Mouse (Mus musculus): ENCODE data around the gene Abca3. TPM values are rescaled to one million over a fixed set of nuclear protein-coding genes. Genes with fewer than 3 reads are reported as not detected.
"Not testable (repeated sequence)": the region's sequence is repeated elsewhere in the genome, so short reads cannot be mapped to it uniquely, and the experiment has no call there.

Abca3 gene
- polyA plus RNA-seq, 1 experiment from 2014 or later: 5.3 TPM

GRCm38 (mm10) chr17:24415011-24415410 lies 63.3 kb downstream of the Abca3 start:
- no peaks in the 10 kb centered on the region; the same call in 1 of the 2 replicates for H3K4me1 ChIP-seq (ENCODE audit: control insufficient read depth, insufficient read depth, low read length)
- WGBS: under 1% methylated on average over 21 of the region's 21 CpGs
- H3K27me3 ChIP-seq (ENCODE audit: control insufficient read depth, insufficient read depth, low read length): no peaks in the 10 kb centered on the region
- DNase-seq (ENCODE audit: low spot score) (no peak), ATAC-seq (replicated peaks; ENCODE audit: insufficient number of reproducible peaks, low FRiP score, low TSS enrichment, low read depth) (no peak)
- H3K4me2 ChIP-seq (ENCODE audit: low read depth, low read length): peak overlapping the region; percentile 53
- H3K4me3 ChIP-seq (ENCODE audit: low read depth, low read length): peak overlapping the region; percentile 94
- H3K27ac ChIP-seq (replicated peaks; ENCODE audit: low read depth, low read length): peak overlapping the region; percentile 80
- H3K9me3 ChIP-seq (replicated peaks; ENCODE audit: control insufficient read depth, low read length): no peaks in the 10 kb centered on the region
- H3K36me3 ChIP-seq (replicated peaks; ENCODE audit: control insufficient read depth, insufficient read depth, low read depth, low read length): peaks cover 12% of the 10 kb centered on the region
- H3K9ac ChIP-seq (replicated peaks; ENCODE audit: low read length): peak overlapping the region; percentile 94

GRCm38 (mm10) chr17:24416051-24416652 lies 64.4 kb downstream of the Abca3 start:
- ATAC-seq (replicated peaks; ENCODE audit: insufficient number of reproducible peaks, low FRiP score, low TSS enrichment, low read depth): no peak
- 88% methylated on average over 3 of the region's 3 CpGs for WGBS
- H3K27me3 ChIP-seq (ENCODE audit: control insufficient read depth, insufficient read depth, low read length): no peaks in the 10 kb centered on the region
- peaks cover 16% of the 10 kb centered on the region for H3K36me3 ChIP-seq (replicated peaks; ENCODE audit: control insufficient read depth, insufficient read depth, low read depth, low read length)
- no peak for DNase-seq (ENCODE audit: low spot score)
- peak overlapping the region; percentile 94 for H3K4me3 ChIP-seq (ENCODE audit: low read depth, low read length)
- no peaks in the 10 kb centered on the region for H3K9me3 ChIP-seq (replicated peaks; ENCODE audit: control insufficient read depth, low read length)
- H3K4me2 ChIP-seq (ENCODE audit: low read depth, low read length): peak overlapping the region; percentile 53
- peak overlapping the region; percentile 94 for H3K9ac ChIP-seq (replicated peaks; ENCODE audit: low read length)
- H3K27ac ChIP-seq (replicated peaks; ENCODE audit: low read depth, low read length): no peak overlapping the region
- H3K4me1 ChIP-seq (ENCODE audit: control insufficient read depth, insufficient read depth, low read length): no peaks in the 10 kb centered on the region; the same call in 1 of the 2 replicates

- ATAC-seq (replicated peaks; ENCODE audit: insufficient number of reproducible peaks, low FRiP score, low TSS enrichment, low read depth): no peak
- Histone ChIP-seq H3K4me2 (ENCODE audit: low read depth, low read length) (no peak overlapping the region), H3K9me3 (replicated peaks; ENCODE audit: control insufficient read depth, low read length) (no peaks in the 10 kb centered on the region), H3K9ac (replicated peaks; ENCODE audit: low read length) (no peak overlapping the region), H3K27me3 (ENCODE audit: control insufficient read depth, insufficient read depth, low read length) (no peaks in the 10 kb centered on the region), H3K4me3 (ENCODE audit: low read depth, low read length) (no peak overlapping the region), H3K36me3 (replicated peaks; ENCODE audit: control insufficient read depth, insufficient read depth, low read depth, low read length) (peaks cover 28% of the 10 kb centered on the region), H3K27ac (replicated peaks; ENCODE audit: low read depth, low read length) (no peak overlapping the region), H3K4me1 (ENCODE audit: control insufficient read depth, insufficient read depth, low read length) (no peaks in the 10 kb centered on the region)
- no peak for DNase-seq (ENCODE audit: low spot score)
- WGBS: 94% methylated on average over 4 of the region's 4 CpGs
These were observed 71.4 kb downstream of the Abca3 start for GRCm38 (mm10) chr17:24423114-24423513.

- Histone ChIP-seq H3K27ac (replicated peaks; ENCODE audit: low read depth, low read length) (no peak overlapping the region), H3K4me3 (ENCODE audit: low read depth, low read length) (no peak overlapping the region), H3K27me3 (ENCODE audit: control insufficient read depth, insufficient read depth, low read length) (no peaks in the 10 kb centered on the region), H3K36me3 (replicated peaks; ENCODE audit: control insufficient read depth, insufficient read depth, low read depth, low read length) (peaks cover 20% of the 10 kb centered on the region), H3K9ac (replicated peaks; ENCODE audit: low read length) (no peak overlapping the region), H3K4me1 (ENCODE audit: control insufficient read depth, insufficient read depth, low read length) (no peaks in the 10 kb centered on the region), H3K9me3 (replicated peaks; ENCODE audit: control insufficient read depth, low read length) (no peaks in the 10 kb centered on the region), H3K4me2 (ENCODE audit: low read depth, low read length) (no peak overlapping the region)
- 94% methylated on average over 5 of the region's 5 CpGs for WGBS
- no peak for ATAC-seq (replicated peaks; ENCODE audit: insufficient number of reproducible peaks, low FRiP score, low TSS enrichment, low read depth)
- DNase-seq (ENCODE audit: low spot score): no peak
These were observed 72.7 kb downstream of the Abca3 start for GRCm38 (mm10) chr17:24424489-24424888.

- not testable (repeated sequence) for H3K9me3 ChIP-seq (replicated peaks; ENCODE audit: control insufficient read depth, low read length); ATAC-seq (replicated peaks; ENCODE audit: insufficient number of reproducible peaks, low FRiP score, low TSS enrichment, low read depth); H3K27me3 ChIP-seq (ENCODE audit: control insufficient read depth, insufficient read depth, low read length); H3K4me3 ChIP-seq (ENCODE audit: low read depth, low read length); H3K9ac ChIP-seq (replicated peaks; ENCODE audit: low read length); DNase-seq (ENCODE audit: low spot score); H3K4me2 ChIP-seq (ENCODE audit: low read depth, low read length); H3K27ac ChIP-seq (replicated peaks; ENCODE audit: low read depth, low read length); H3K4me1 ChIP-seq (ENCODE audit: control insufficient read depth, insufficient read depth, low read length)
- H3K36me3 ChIP-seq (replicated peaks; ENCODE audit: control insufficient read depth, insufficient read depth, low read depth, low read length): peaks cover 16% of the 10 kb centered on the region
- WGBS: 88% methylated on average over 5 of the region's 8 CpGs
These were observed 73.6 kb downstream of the Abca3 start for GRCm38 (mm10) chr17:24425326-24425725.

- no peak overlapping the region; the same call in 1 of the 2 replicates for H3K4me2 ChIP-seq (ENCODE audit: low read depth, low read length)
- no peaks in the 10 kb centered on the region for H3K4me1 ChIP-seq (ENCODE audit: control insufficient read depth, insufficient read depth, low read length)
- no peak overlapping the region for H3K9ac ChIP-seq (replicated peaks; ENCODE audit: low read length)
- H3K4me3 ChIP-seq (ENCODE audit: low read depth, low read length): no peak overlapping the region
- no peaks in the 10 kb centered on the region for H3K27me3 ChIP-seq (ENCODE audit: control insufficient read depth, insufficient read depth, low read length)
- H3K36me3 ChIP-seq (replicated peaks; ENCODE audit: control insufficient read depth, insufficient read depth, low read depth, low read length): peaks cover 14% of the 10 kb centered on the region
- H3K9me3 ChIP-seq (replicated peaks; ENCODE audit: control insufficient read depth, low read length): no peaks in the 10 kb centered on the region
- DNase-seq (ENCODE audit: low spot score) (no peak), ATAC-seq (replicated peaks; ENCODE audit: insufficient number of reproducible peaks, low FRiP score, low TSS enrichment, low read depth) (no peak)
- H3K27ac ChIP-seq (replicated peaks; ENCODE audit: low read depth, low read length): no peak overlapping the region
- 92% methylated on average over 7 of the region's 7 CpGs for WGBS
These were observed 74.2 kb downstream of the Abca3 start for GRCm38 (mm10) chr17:24425905-24426304.

- H3K4me1 ChIP-seq (ENCODE audit: control insufficient read depth, insufficient read depth, low read length): no peaks in the 10 kb centered on the region
- H3K4me3 ChIP-seq (ENCODE audit: low read depth, low read length): peak within 1 kb of the TSS; percentile 50
- H3K9ac ChIP-seq (replicated peaks; ENCODE audit: low read length): peak within 1 kb of the TSS; percentile 80
- peak; percentile 98 for ATAC-seq (replicated peaks; ENCODE audit: insufficient number of reproducible peaks, low FRiP score, low TSS enrichment, low read depth)
- peak within 1 kb of the TSS; percentile 80 for H3K27ac ChIP-seq (replicated peaks; ENCODE audit: low read depth, low read length)
- H3K27me3 ChIP-seq (ENCODE audit: control insufficient read depth, insufficient read depth, low read length): no peaks in the 10 kb centered on the region
- DNase-seq (ENCODE audit: low spot score): peak; percentile 91
- H3K4me2 ChIP-seq (ENCODE audit: low read depth, low read length): peak within 1 kb of the TSS; percentile 47
- no peaks in the 10 kb centered on the region for H3K9me3 ChIP-seq (replicated peaks; ENCODE audit: control insufficient read depth, low read length)
- WGBS: 1% methylated on average over 48 of the region's 48 CpGs
- H3K36me3 ChIP-seq (replicated peaks; ENCODE audit: control insufficient read depth, insufficient read depth, low read depth, low read length): peaks cover 11% of the 10 kb centered on the region
These were observed 74.9 kb downstream of the Abca3 start, which contains the start of gene Eci1 for GRCm38 (mm10) chr17:24426471-24427169. Gene Eci1 (plus strand): TSS chr17:24426641.

GRCm38 (mm10) chr17:24427170-24427557 lies 75.4 kb downstream of the Abca3 start:
- Histone ChIP-seq H3K9ac (replicated peaks; ENCODE audit: low read length) (peak overlapping the region; percentile 80), H3K4me3 (ENCODE audit: low read depth, low read length) (peak overlapping the region; percentile 50), H3K27me3 (ENCODE audit: control insufficient read depth, insufficient read depth, low read length) (no peaks in the 10 kb centered on the region), H3K9me3 (replicated peaks; ENCODE audit: control insufficient read depth, low read length) (no peaks in the 10 kb centered on the region), H3K27ac (replicated peaks; ENCODE audit: low read depth, low read length) (peak overlapping the region; percentile 80; the same call in 1 of the 2 replicates), H3K36me3 (replicated peaks; ENCODE audit: control insufficient read depth, insufficient read depth, low read depth, low read length) (peaks cover 11% of the 10 kb centered on the region), H3K4me1 (ENCODE audit: control insufficient read depth, insufficient read depth, low read length) (no peaks in the 10 kb centered on the region), H3K4me2 (ENCODE audit: low read depth, low read length) (peak overlapping the region; percentile 47)
- WGBS: 6% methylated on average over 8 of the region's 8 CpGs
- no peak for ATAC-seq (replicated peaks; ENCODE audit: insufficient number of reproducible peaks, low FRiP score, low TSS enrichment, low read depth)
- DNase-seq (ENCODE audit: low spot score): peak; percentile 26

Data from embryonic facial prominence, embryonic 11.5 days (tissue).